Mouse (Mus musculus): ENCODE measurements around the gene Iqcf1. TPM values are rescaled to one million over a fixed set of nuclear protein-coding genes. Genes with fewer than 3 reads are reported as not detected.

The Iqcf1 gene
- total and polyA plus RNA-seq, 3 experiments, result not detected

GRCm38 (mm10) chr9:106461641-106462429 lies 37.9 kb upstream of the Iqcf1 start:
- no peak overlapping the region for H3K4me2 ChIP-seq (ENCODE audit: insufficient read depth, low read depth, poor library complexity, severe bottlenecking)
- TF ChIP-seq CHD1 (IDR thresholded peaks at IDR 0.05; ENCODE audit: low read depth, low read length) (no peak), MEF2A (IDR thresholded peaks at IDR 0.05; ENCODE audit: borderline replicate concordance, low read depth, low read length) (no peak), MYC (IDR thresholded peaks at IDR 0.05; ENCODE audit: low read depth, low read length) (no peak), CHD2 (IDR thresholded peaks at IDR 0.05; ENCODE audit: low read length) (no peak), SIN3A (IDR thresholded peaks at IDR 0.05; ENCODE audit: low read length) (no peak), TCF12 (IDR thresholded peaks at IDR 0.05; ENCODE audit: low read depth, low read length) (no peak), GABPA (IDR thresholded peaks at IDR 0.05; ENCODE audit: insufficient replicate concordance, low read depth, low read length) (no peak), HCFC1 (IDR thresholded peaks at IDR 0.05; ENCODE audit: low read depth, low read length) (no peak), MXI1 (IDR thresholded peaks at IDR 0.05; ENCODE audit: low read depth, low read length) (no peak), JUND (conservative IDR thresholded peaks at IDR 0.05; ENCODE audit: low read depth, low read length) (no peak), ZMIZ1 (IDR thresholded peaks at IDR 0.05; ENCODE audit: low read depth, low read length) (no peak), NELFE (IDR thresholded peaks at IDR 0.05; ENCODE audit: low read depth, low read length) (no peak), JUN (IDR thresholded peaks at IDR 0.05; ENCODE audit: insufficient read depth, low read depth, low read length) (no peak)
- no peaks in the 10 kb centered on the region for H3K27me3 ChIP-seq (replicated peaks)
- no peaks in the 10 kb centered on the region for H3K79me2 ChIP-seq (replicated peaks; ENCODE audit: control insufficient read depth, extremely low read depth, insufficient read depth, poor library complexity, severe bottlenecking)
- in situ Hi-C loops (cut with MboI; ENCODE audit: low pct_ligation_motif_present, low pct_unique_long_range_greater_than_20kb, low sequenced_read_pairs) (no loop called here), dilution Hi-C loops (cut with MboI; ENCODE audit: extremely low pct_ligation_motif_present, extremely low pct_unique_long_range_greater_than_20kb, low sequenced_read_pairs) (no loop called here)
- peaks cover 45 to 82% of the 10 kb centered on the region in 2 experiments for H3K36me3 ChIP-seq (replicated peaks in 1 of 2; ENCODE audit: control insufficient read depth in 1 of 2, insufficient read depth in 1 of 2, low read length in 1 of 2)
- H3K4me1 ChIP-seq (ENCODE audit: control insufficient read depth in 1 of 2, insufficient read depth in 2 of 2), result peaks cover 3 to 20% of the 10 kb centered on the region in 2 experiments
- H3K9me3 ChIP-seq (replicated peaks; ENCODE audit: low read length), result peaks cover 16% of the 10 kb centered on the region
- H3K4me3 ChIP-seq (replicated peaks in 1 of 3; ENCODE audit: low read depth in 2 of 3, low read length in 2 of 3, poor library complexity in 1 of 3), result no peak overlapping the region
- DNase-seq (ENCODE audit: extremely low read depth), result no peak
- H3K9ac ChIP-seq (ENCODE audit: insufficient read depth, low read depth), result no peak overlapping the region
- no peak overlapping the region for H3K27ac ChIP-seq (ENCODE audit: insufficient read depth, low read depth)

DNA sequence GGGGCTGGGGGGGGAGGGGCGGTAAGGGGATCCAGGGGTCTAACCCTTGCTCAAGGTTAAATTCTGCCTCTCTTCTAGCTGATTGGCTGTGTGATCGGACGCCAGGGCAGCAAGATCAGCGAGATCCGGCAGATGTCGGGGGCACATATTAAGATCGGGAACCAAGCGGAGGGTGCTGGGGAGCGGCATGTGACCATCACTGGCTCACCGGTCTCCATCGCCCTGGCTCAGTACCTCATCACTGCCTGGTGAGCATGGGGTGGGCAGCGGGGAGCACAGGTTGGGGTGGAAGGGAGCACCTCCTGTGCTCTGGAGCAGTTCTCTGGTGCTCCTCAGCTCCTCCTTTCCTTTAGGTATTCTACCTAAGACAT lies 37.4 kb upstream of the Iqcf1 start:
- Histone ChIP-seq H3K4me2 (ENCODE audit: insufficient read depth, low read depth, poor library complexity, severe bottlenecking) (no peak overlapping the region), H3K27me3 (replicated peaks) (no peaks in the 10 kb centered on the region), H3K9ac (ENCODE audit: insufficient read depth, low read depth) (no peak overlapping the region), H3K9me3 (replicated peaks; ENCODE audit: low read length) (peaks cover 16% of the 10 kb centered on the region), H3K4me3 (replicated peaks in 1 of 3; ENCODE audit: low read depth in 2 of 3, low read length in 2 of 3, poor library complexity in 1 of 3) (no peak overlapping the region), H3K4me1 (ENCODE audit: control insufficient read depth in 1 of 2, insufficient read depth in 2 of 2) (peaks cover 0 to 14% of the 10 kb centered on the region in 2 experiments; a peak in 1 of 4 replicates), H3K27ac (ENCODE audit: insufficient read depth, low read depth) (no peak overlapping the region), H3K36me3 (replicated peaks in 1 of 2; ENCODE audit: control insufficient read depth in 1 of 2, insufficient read depth in 1 of 2, low read length in 1 of 2) (peaks cover 45 to 77% of the 10 kb centered on the region in 2 experiments), H3K79me2 (replicated peaks; ENCODE audit: control insufficient read depth, extremely low read depth, insufficient read depth, poor library complexity, severe bottlenecking) (no peaks in the 10 kb centered on the region)
- no peak for TF ChIP-seq CHD1 (IDR thresholded peaks at IDR 0.05; ENCODE audit: low read depth, low read length)
- no peak for TF ChIP-seq E2F4 (IDR thresholded peaks at IDR 0.05; ENCODE audit: insufficient replicate concordance, low read depth, low read length)
- TF ChIP-seq TBP (conservative IDR thresholded peaks at IDR 0.05; ENCODE audit: low read depth, low read length), result no peak
- no peak for TF ChIP-seq RAD21 (IDR thresholded peaks at IDR 0.05; ENCODE audit: low read depth, low read length)
- TF ChIP-seq NELFE (IDR thresholded peaks at IDR 0.05; ENCODE audit: low read depth, low read length), result no peak
- no peak for TF ChIP-seq ETS1 (conservative IDR thresholded peaks at IDR 0.05; ENCODE audit: low read depth, low read length)
- no peak for TF ChIP-seq POLR2AphosphoS2 (IDR thresholded peaks at IDR 0.05; ENCODE audit: low read depth, low read length)
- TF ChIP-seq NRF1 (IDR thresholded peaks at IDR 0.05; ENCODE audit: low read depth, low read length), result no peak
- no peak for TF ChIP-seq IRF4 (IDR thresholded peaks at IDR 0.05; ENCODE audit: low read depth, low read length)
- no peak for TF ChIP-seq GABPA (IDR thresholded peaks at IDR 0.05; ENCODE audit: insufficient replicate concordance, low read depth, low read length)
- TF ChIP-seq MEF2A (IDR thresholded peaks at IDR 0.05; ENCODE audit: borderline replicate concordance, low read depth, low read length), result no peak
- TF ChIP-seq TCF12 (IDR thresholded peaks at IDR 0.05; ENCODE audit: low read depth, low read length), result no peak
- TF ChIP-seq USF2 (conservative IDR thresholded peaks at IDR 0.05; ENCODE audit: low read depth, low read length), result no peak
- no peak for TF ChIP-seq ZKSCAN1 (IDR thresholded peaks at IDR 0.05; ENCODE audit: borderline replicate concordance, low read depth, low read length)
- no peak for TF ChIP-seq CHD2 (IDR thresholded peaks at IDR 0.05; ENCODE audit: low read length)
- TF ChIP-seq JUN (IDR thresholded peaks at IDR 0.05; ENCODE audit: insufficient read depth, low read depth, low read length), result no peak
- no peak for TF ChIP-seq ZNF384 (IDR thresholded peaks at IDR 0.05; ENCODE audit: low read depth, low read length)
- no peak for TF ChIP-seq USF1 (IDR thresholded peaks at IDR 0.05; ENCODE audit: low read depth, low read length)
- TF ChIP-seq KAT2A (IDR thresholded peaks at IDR 0.05; ENCODE audit: insufficient replicate concordance, low read length), result no peak
- TF ChIP-seq BHLHE40 (IDR thresholded peaks at IDR 0.05; ENCODE audit: low read depth, low read length), result no peak
- DNase-seq (ENCODE audit: extremely low read depth), result no peak
- dilution Hi-C loops (cut with MboI; ENCODE audit: extremely low pct_ligation_motif_present, extremely low pct_unique_long_range_greater_than_20kb, low sequenced_read_pairs) (no loop called here), in situ Hi-C loops (cut with MboI; ENCODE audit: low pct_ligation_motif_present, low pct_unique_long_range_greater_than_20kb, low sequenced_read_pairs) (no loop called here)
